Mouse (Mus musculus) layer of hippocampus, adult 18-20 months (tissue): ENCODE results near the gene Inpp5e. TPM values are rescaled to one million over a fixed set of nuclear protein-coding genes. Genes with fewer than 3 reads are reported as not detected.
A peak's percentile ranks its signal among the peaks of the same experiment; 100 is the strongest.

ENCODE experiments used
- DNase-seq, 2 experiments: peaks; one replicate each; pipeline ENCODE4 v3.0.0; 2022; ENCODE audit warnings: low spot score in 2 of 2
- long read RNA-seq: library from polyadenylated mRNA; stranded (forward); transcript quantifications from one replicate; pipeline ENCODE4 v2.0.0, GENCODE M21; 2021
- total RNA-seq, 2 experiments: library from RNA; stranded (reverse); gene quantifications; 2 replicates each; pipeline ENCODE4 v1.2.3; 2021

Gene Inpp5e
- total RNA-seq: 10 to 100 TPM; 23.3 to 24.5 TPM
- long read RNA-seq, full-length matches to known transcripts: 19 of 32 reads
- long read RNA-seq, partial matches to known transcripts: 1 of 32 reads
- long read RNA-seq, other reads (novel, unspliced or antisense): 12 of 32 reads

DNA sequence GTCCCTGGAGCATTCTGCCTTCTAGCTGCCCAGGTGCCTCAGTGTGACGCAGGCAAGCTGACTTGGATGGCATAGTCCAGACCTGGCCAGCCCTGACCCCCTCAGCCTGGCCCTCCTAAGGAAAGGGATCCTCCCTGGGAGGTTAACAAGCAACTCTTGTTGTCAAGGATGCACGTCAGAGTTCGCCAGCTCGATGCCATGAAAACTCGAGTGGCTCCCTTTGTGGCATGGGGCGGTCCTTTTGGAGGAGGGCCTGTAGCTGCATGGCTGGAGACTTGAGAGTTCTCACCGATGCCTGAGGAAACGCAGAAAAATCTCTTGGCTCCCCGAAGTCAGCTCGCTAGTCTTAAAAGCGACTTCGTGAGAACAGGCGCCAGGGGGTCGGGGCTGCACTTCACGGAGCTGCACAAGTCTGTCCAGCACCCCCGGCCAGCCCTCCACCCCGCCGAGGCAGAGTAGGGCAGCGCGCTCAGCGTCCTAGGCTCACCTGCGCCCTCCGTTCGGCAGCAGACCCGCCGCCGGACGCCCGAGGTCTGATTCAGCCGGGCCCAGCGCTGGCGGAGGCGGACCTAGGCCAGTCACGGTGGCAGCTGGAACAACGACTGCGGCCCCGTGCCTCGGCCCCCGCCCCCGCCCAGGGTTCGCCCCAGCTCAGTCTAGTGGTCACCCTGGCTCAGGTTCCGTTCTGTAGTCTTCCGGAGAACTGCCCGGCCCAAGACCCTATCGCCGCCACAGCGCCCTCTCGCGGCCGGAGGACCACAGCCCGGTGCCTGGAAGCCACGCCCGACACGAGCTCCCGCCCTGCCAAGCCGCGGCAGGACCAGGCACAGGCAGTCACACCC, at the start of gene Inpp5e:
Inpp5e (minus strand) TSS at position 689 of the 842 bp plus-strand sequence.
- DNase-seq: peak; percentile 91 to 96

- DNase-seq: no peak
Observed at GRCm38 (mm10) chr2:26458402-26459124, 49.6 kb upstream of the Inpp5e start.

DNA sequence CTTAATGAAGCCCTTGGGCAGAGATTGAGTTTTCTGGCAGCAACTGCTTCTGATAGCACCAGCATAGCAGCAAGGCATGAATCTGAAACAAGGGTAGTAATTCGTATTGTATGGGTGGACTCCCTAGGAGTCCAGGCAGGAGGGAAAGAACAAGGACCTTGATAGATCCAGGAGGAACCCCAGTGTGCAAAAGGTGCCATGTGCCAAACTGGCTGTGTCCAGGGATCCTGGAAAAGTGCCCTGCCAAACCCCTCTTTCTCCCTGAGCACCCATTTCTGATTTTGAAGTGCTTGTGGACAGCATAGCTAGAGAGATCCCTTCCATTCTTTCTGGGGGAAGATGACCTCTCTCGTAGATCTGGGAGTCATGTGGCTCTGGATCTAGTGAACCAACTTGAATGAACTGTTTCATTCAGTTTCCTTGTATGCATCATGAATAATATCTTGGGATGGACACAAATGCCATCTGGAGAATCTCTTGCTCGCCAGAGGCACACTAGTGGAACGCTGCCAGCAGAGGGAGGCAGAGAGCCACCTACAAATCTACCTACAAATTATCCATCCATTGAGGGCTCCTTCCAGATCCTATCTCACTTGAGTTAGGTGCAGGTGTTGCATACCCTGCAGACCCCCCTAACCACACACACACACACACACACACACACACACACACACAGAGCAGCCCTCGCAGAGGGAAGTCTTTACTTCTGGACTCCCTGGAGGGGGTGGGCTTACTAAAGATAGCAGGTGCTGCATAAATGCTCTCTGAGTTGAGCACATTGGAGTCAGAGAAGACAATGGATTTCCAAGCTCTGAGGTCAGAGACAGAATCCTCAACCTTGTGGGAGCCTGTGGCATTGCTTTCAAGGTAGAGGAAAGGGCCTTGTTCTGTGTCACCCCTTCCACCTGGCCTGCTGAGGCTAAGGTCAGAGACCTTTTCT, 40.4 kb upstream of the Inpp5e start:
- DNase-seq: peak; percentile 78 to 90

GRCm38 (mm10) chr2:26447451-26447850, 38.4 kb upstream of the Inpp5e start:
- DNase-seq: no peak

DNA sequence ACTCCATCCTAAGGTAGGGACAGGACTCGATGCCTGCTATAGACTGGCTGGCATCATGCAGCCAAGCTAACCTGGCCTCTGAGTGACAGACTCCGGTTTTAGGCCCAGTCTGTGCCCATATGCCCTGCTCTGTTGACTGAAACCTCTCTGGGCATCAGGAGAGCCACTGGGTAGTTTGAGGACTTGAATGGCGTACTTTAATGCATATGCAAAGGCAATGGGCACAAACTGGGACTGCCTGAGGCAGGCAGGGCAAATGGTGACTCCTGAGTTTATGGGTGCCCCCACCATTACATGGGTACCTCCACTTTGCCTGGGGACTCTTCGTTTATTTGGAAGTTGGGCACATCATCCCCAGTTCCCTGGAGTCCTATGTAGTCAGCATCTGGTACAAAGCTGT, 37.7 kb upstream of the Inpp5e start:
- no peak for DNase-seq

- peak; percentile 93 to 97 for DNase-seq
Observed at GRCm38 (mm10) chr2:26445666-26446445, 36.9 kb upstream of the Inpp5e start.

- DNase-seq: peak; percentile 99 to 100
Observed at GRCm38 (mm10) chr2:26444946-26445665, 36.1 kb upstream of the Inpp5e start, which contains the start of gene Sec16a. Gene Sec16a, minus strand, starts transcription at chr2:26445216.

- DNase-seq: no peak
Observed at GRCm38 (mm10) chr2:26444368-26444767, 35.4 kb upstream of the Inpp5e start.

GRCm38 (mm10) chr2:26443876-26444275, 34.9 kb upstream of the Inpp5e start:
- DNase-seq: no peak

DNA sequence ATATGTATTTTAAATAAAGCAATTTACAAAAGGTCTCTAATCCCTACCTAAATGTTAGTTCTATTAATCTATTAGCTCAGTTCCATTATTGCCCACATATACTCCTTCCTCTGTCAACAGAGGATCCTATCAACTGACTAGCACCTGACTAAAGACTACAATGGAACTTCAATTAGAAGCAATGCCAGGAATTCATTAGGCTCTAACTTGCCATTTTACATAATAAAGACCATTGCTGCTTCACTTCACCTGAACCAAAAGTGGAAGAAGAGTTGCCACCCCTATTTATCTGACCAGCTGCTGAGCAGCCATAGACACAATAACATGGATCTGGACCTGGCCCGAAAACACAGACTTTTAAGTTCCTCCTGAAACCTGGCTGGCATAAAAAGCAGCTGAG, 33.8 kb upstream of the Inpp5e start:
- DNase-seq: no peak

DNA sequence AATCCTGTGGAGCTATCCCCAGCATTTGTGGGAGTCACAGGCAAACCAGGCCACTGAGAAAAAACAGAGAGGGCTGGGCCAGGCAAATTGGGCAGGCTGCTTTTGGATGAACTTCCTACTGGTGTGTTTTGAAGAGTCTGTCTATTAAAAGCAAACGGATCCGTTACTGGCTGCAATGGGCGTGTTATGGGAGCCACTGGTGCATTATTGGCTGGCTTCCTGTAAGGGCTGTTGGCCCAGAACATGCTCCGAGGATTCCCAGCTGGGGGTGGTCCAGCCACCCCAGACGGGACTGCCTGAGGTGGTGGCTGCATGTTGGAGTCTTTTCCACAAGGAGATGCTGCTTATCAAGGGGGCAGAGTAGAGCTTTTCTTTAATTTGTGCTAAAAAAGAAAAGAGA, 32.7 kb upstream of the Inpp5e start:
- no peak for DNase-seq

DNA sequence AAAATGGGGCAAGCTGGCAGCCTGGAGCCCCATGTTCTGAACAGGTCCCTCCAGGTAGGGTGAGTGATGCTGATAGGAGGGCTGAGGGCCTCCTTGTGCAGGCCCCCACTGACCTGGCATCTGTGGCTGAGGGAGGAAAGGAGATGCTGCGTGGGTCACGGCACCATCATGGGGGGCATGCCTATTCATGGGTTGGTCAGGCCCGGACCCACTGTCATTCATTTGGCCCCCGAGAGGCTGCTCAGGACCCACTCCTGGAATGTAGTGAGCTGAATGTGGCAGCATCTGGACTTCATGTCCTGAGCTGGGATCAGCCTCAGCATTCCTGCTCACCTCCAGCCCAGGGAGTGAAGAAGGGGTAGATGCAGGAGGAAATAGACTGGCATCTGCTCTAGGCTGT, 32.3 kb upstream of the Inpp5e start:
- DNase-seq: no peak

DNA sequence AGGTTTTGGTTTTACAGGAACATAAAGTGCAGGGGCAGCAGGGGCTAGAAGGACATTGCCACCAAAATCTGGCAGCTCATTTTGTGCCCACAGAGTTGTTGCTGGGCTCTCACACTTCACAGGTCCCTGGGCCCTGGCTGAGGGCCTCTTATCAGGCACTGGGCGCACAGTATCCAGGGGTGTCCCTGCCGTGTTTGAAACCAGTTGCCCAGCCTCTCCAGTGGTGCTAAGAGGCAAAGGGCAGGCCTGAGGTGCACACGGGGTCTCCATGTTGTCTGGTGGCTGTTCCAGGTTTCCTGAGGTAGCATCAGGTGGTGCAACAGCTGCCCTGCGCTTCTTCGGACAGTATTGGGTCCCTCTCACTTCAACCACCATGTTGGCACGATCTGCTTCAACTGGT, 30.7 kb upstream of the Inpp5e start:
- DNase-seq: no peak

GRCm38 (mm10) chr2:26438373-26438772, 29.4 kb upstream of the Inpp5e start:
- no peak for DNase-seq

DNA sequence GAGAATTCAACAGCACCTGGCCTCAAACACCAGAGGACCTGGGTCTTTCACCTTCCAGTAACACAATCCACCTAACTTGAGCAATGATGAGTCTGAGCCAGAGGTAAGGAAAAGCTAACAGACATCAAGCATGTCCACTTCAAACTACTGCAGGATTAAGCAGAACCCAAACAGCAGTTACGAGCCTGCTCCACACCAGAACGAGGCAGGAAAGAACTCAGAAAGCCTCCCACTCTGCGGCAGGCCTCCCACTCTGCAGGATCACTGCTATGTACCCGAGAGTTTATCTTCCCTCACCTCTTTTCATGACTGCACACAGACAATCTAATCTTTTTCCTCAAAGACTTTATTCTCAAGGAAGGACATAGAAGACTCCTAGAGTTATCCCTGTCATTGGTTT, 28.2 kb upstream of the Inpp5e start:
- peak; percentile 45 to 72 for DNase-seq

- no peak for DNase-seq
Observed at GRCm38 (mm10) chr2:26434791-26435572, 26.0 kb upstream of the Inpp5e start.

DNA sequence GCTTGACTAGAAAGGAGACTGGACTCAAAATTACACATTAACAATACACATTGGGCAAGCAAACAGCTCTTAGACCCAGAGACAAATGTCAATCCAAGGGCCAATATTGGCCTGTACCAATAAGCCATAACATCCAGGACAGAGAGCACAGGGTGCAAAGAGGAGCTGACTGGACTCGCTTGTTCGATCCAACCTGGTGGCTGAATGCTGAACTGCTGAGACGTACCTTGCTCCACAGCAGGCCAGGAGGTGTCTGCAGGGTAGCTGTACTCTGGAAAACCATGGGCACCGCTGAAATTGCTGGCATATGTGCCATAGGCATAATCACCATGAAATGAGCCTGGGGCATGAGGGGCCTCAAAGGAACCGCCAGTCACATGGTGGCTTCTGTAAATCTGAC, 20.8 kb upstream of the Inpp5e start:
- no peak for DNase-seq

GRCm38 (mm10) chr2:26424541-26424940, 15.5 kb upstream of the Inpp5e start:
- DNase-seq: no peak

GRCm38 (mm10) chr2:26423086-26423485, 14.1 kb upstream of the Inpp5e start:
- DNase-seq: no peak
